Comparison of ENCODE assay signal across 9 mouse cellular contexts in the genomic region with DNA sequence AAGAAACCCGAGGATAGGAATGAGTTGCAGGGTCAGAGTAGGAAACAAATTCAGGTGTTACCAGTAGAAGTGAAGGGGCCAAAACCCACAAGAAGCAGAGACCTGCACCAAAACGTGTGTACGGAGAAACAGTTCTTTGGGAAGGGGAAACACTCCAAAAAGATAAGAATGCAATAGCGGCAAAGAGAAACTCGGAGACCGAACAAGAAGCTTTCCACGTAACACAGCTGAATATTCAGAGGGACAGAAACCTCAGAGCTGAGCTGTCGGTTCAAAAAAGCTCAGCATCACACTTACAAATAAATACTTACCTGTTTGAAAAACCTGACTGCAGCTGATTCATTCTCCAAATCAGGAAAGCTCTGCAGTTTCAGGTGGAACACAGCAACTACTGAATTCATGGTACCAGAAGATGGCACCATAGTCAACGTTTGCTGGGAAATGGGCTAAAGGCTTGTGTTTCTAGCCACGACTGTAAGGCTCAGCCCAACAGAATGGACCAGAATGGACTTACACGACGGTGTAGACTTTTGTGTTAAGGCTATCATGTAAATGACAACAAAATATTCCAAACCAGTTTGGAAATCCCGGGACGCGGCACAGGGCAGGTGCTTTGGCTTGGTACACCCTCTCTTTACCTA.
A peak's percentile ranks its signal among the peaks of the same experiment; 100 is the strongest.
DNase-seq lines count a peak whose midpoint lies in the region; ATAC-seq and TF ChIP-seq lines count a peak whose summit lies in the region.
"Had no signal": no experiment of that assay in that cellular context is flagged by ENCODE, and none has a peak within 500 bp of the region (broad histone marks: within the 10 kb centered on the region; RNA-seq: fewer than 3 reads in every experiment).

No protein-coding gene starts in this region.

- TF ChIP-seq EP300 in heart, adult 2 months (IDR thresholded peaks at IDR 0.05; ENCODE audit: insufficient read depth, low read depth, low read length), result no peak

- H3K4me1 ChIP-seq in heart, adult 2 months (ENCODE audit: control insufficient read depth, insufficient read depth, low read length), result no peaks in the 10 kb centered on the region
- peaks cover 12% of the 10 kb centered on the region for H3K4me1 ChIP-seq in heart, embryonic 10.5 days
- H3K4me1 ChIP-seq in embryonic facial prominence, embryonic 14.5 days (ENCODE audit: control insufficient read depth, insufficient read depth, low read length), result peaks cover 3% of the 10 kb centered on the region; the same call in 1 of the 2 replicates
- H3K4me1 ChIP-seq: lung, embryonic 15.5 days had no signal

- no peak overlapping the region for H3K27ac ChIP-seq in heart, adult 2 months
- H3K27ac ChIP-seq in heart, embryonic 10.5 days, result no peak overlapping the region
- no peak overlapping the region for H3K27ac ChIP-seq in embryonic facial prominence, embryonic 14.5 days (replicated peaks; ENCODE audit: low read depth, low read length)
- peak overlapping the region; percentile 93 for H3K27ac ChIP-seq in left cerebral cortex, adult 2 months
- H3K27ac ChIP-seq: lung, embryonic 15.5 days had no signal

- H3K9me3 ChIP-seq in heart, embryonic 10.5 days, result no peaks in the 10 kb centered on the region
- no peaks in the 10 kb centered on the region for H3K9me3 ChIP-seq in embryonic facial prominence, embryonic 14.5 days (ENCODE audit: control insufficient read depth, low read length)
- H3K9me3 ChIP-seq: lung, embryonic 15.5 days had no signal

- TF ChIP-seq CTCF in heart, adult 2 months (IDR thresholded peaks at IDR 0.05), result peak; percentile 49
- TF ChIP-seq CTCF in left cerebral cortex, adult 2 months (IDR thresholded peaks at IDR 0.05), result peak; percentile 58

- no peak overlapping the region for H3K4me3 ChIP-seq in heart, adult 2 months
- H3K4me3 ChIP-seq in heart, embryonic 10.5 days, result no peak overlapping the region
- H3K4me3 ChIP-seq in embryonic facial prominence, embryonic 14.5 days (ENCODE audit: low read depth, low read length), result no peak overlapping the region
- peak overlapping the region; percentile 45 for H3K4me3 ChIP-seq in left cerebral cortex, adult 2 months
- H3K4me3 ChIP-seq: lung, embryonic 15.5 days had no signal

- no peak overlapping the region for H3K4me2 ChIP-seq in embryonic facial prominence, embryonic 14.5 days (ENCODE audit: low read depth, low read length)
- H3K4me2 ChIP-seq: lung, embryonic 15.5 days had no signal

- DNase-seq in heart, adult 2 months, result no peak
- no peak for DNase-seq in heart, embryonic 10.5 days (ENCODE audit: low spot score)
- peak; percentile 61 for DNase-seq in ES-CJ7 (ENCODE audit: low read depth, low spot score)
- DNase-seq in embryonic facial prominence, embryonic 14.5 days (ENCODE audit: low spot score), result peak; percentile 83
- DNase-seq in left cerebral cortex, adult 2 months (ENCODE audit: extremely low spot score in 1 of 2, low spot score in 2 of 2), result peak; percentile 40 to 43
- DNase-seq in yolk sac, embryonic 10.5 days (ENCODE audit: low spot score), result peak; percentile 10
- DNase-seq in cerebellum, adult 9-11 months, result no peak
- no peak for DNase-seq in ovary, postnatal 10 days (ENCODE audit: low spot score)

- H3K79me2 ChIP-seq in heart, adult 2 months (replicated peaks; ENCODE audit: control insufficient read depth, insufficient read depth, low read length), result no peaks in the 10 kb centered on the region

- 48% methylated on average over 15 of the region's 15 CpGs for WGBS in heart, adult 2 months
- 49% methylated on average over 15 of the region's 15 CpGs for WGBS in heart, embryonic 10.5 days
- WGBS in embryonic facial prominence, embryonic 14.5 days, result 50% methylated on average over 15 of the region's 15 CpGs

- no peaks in the 10 kb centered on the region for H3K27me3 ChIP-seq in heart, adult 2 months (ENCODE audit: control insufficient read depth, insufficient read depth, low read length)
- H3K27me3 ChIP-seq in heart, embryonic 10.5 days (ENCODE audit: insufficient read depth, poor library complexity, severe bottlenecking), result peaks cover 47% of the 10 kb centered on the region
- peaks cover 37% of the 10 kb centered on the region for H3K27me3 ChIP-seq in embryonic facial prominence, embryonic 14.5 days (replicated peaks; ENCODE audit: control insufficient read depth, insufficient read depth, low read length)

- TF ChIP-seq POLR2A in heart, adult 2 months (IDR thresholded peaks at IDR 0.05; ENCODE audit: insufficient read depth, low read depth, low read length), result no peak

- intact Hi-C loops in heart, adult 2 months (cut with DNase I), result loop anchor here (5.0 kb wide), 2 partner anchors 1092 to 1502 kb away; no protein-coding TSS in a partner anchor
- intact Hi-C loops in left cerebral cortex, adult 2 months (cut with DNase I), result loop anchor here (2.0 to 10.0 kb wide), 4 partner anchors 68 to 1314 kb away; no protein-coding TSS in a partner anchor

- no peak for ATAC-seq in embryonic facial prominence, embryonic 14.5 days (ENCODE audit: low read depth)

- no peak overlapping the region for H3K9ac ChIP-seq in heart, adult 2 months (ENCODE audit: low read depth, low read length)
- H3K9ac ChIP-seq in embryonic facial prominence, embryonic 14.5 days (ENCODE audit: low read depth, low read length), result no peak overlapping the region
- H3K9ac ChIP-seq: lung, embryonic 15.5 days had no signal

- no peaks in the 10 kb centered on the region for H3K36me3 ChIP-seq in heart, adult 2 months (ENCODE audit: control insufficient read depth, insufficient read depth, low read length)
- H3K36me3 ChIP-seq in heart, embryonic 10.5 days, result no peaks in the 10 kb centered on the region
- no peaks in the 10 kb centered on the region for H3K36me3 ChIP-seq in embryonic facial prominence, embryonic 14.5 days (ENCODE audit: control insufficient read depth, insufficient read depth, low read length)
- H3K36me3 ChIP-seq: lung, embryonic 15.5 days had no signal

Comparison
In these comparisons a context has a peak if more than half of its experiments do, and no peak if none do; other contexts are left out.
1. DNase-seq: peak in ES-CJ7 (single experiment), embryonic facial prominence, embryonic 14.5 days (single experiment), left cerebral cortex, adult 2 months (2 of 2) and yolk sac, embryonic 10.5 days (single experiment); none in heart, adult 2 months (0 of 2), heart, embryonic 10.5 days (single experiment), cerebellum, adult 9-11 months (single experiment) and ovary, postnatal 10 days (single experiment).